In the genomic region with DNA sequence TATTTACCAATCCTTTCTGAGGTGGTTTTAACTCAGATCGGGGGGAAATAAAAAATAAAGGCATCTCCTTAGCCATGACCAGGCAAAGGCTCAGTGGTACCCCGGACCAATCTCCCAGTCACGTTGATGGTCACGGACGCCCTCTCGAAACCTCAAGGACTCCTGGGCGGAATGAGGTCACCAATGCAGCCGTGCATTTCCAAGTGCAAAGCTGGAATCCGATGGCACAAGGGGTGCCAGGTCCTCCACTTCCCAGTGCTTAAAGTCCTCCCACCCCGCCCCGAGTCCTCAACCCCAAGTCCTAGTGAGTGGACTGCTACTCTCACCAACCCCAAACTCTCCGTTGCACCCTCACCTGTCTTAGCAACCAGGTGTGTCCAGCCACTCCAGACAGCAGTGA, we compare ENCODE assay signal across 23 mouse cellular contexts. TPM values are rescaled to one million over a fixed set of nuclear protein-coding genes. Genes with fewer than 3 reads are reported as not detected.
A peak's percentile ranks its signal among the peaks of the same experiment; 100 is the strongest.
DNase-seq lines count a peak whose midpoint lies in the region; ATAC-seq lines count a peak whose summit lies in the region.
"Had no signal": no experiment of that assay in that cellular context is flagged by ENCODE, and none has a peak within 500 bp of the region (broad histone marks: within the 10 kb centered on the region; RNA-seq: fewer than 3 reads in every experiment).

No protein-coding gene starts in this region.

- H3K4me3 ChIP-seq in midbrain, embryonic 16.5 days (ENCODE audit: low read depth, low read length): no peak overlapping the region
- H3K4me3 ChIP-seq: embryonic facial prominence, embryonic 10.5 days; heart, adult 2 months; hindbrain, embryonic 13.5 days; limb, embryonic 10.5 days; liver, embryonic 15.5 days had no signal

- WGBS in midbrain, embryonic 16.5 days: 96% methylated on average over 12 of the region's 12 CpGs

- peak; percentile 74 to 84 for DNase-seq in adrenal gland, adult (ENCODE audit: inconsistent age in 2 of 2, low spot score in 1 of 2)
- no peak for DNase-seq in adrenal gland, adult 18-20 months (ENCODE audit: low spot score in 2 of 2)
- peak; percentile 43 for DNase-seq in kidney, adult 9 months
- DNase-seq in kidney, postnatal 10 days: no peak
- peak; percentile 33 for DNase-seq in lung, postnatal 10 days
- DNase-seq in cerebellum, postnatal 14 days: no peak
- DNase-seq in layer of hippocampus, adult 9-10 months (ENCODE audit: low spot score): no peak
- DNase-seq: cerebellum, adult 9-11 months; gastrocnemius, postnatal 14 days; heart, adult 2 months; heart, postnatal 36 days; liver had no signal

- no peaks in the 10 kb centered on the region for H3K9me3 ChIP-seq in midbrain, embryonic 16.5 days (replicated peaks; ENCODE audit: control insufficient read depth, low read length, poor library complexity, severe bottlenecking)
- H3K9me3 ChIP-seq: embryonic facial prominence, embryonic 10.5 days; hindbrain, embryonic 13.5 days; limb, embryonic 10.5 days; liver, embryonic 15.5 days had no signal

- H3K27me3 ChIP-seq in midbrain, embryonic 16.5 days (ENCODE audit: control insufficient read depth, insufficient read depth, low read depth, low read length): no peaks in the 10 kb centered on the region
- H3K27me3 ChIP-seq: hindbrain, embryonic 13.5 days; liver, embryonic 15.5 days had no signal

- peaks cover 14% of the 10 kb centered on the region for H3K36me3 ChIP-seq in midbrain, embryonic 16.5 days (ENCODE audit: control insufficient read depth, insufficient read depth, low read length)
- H3K36me3 ChIP-seq: limb, embryonic 10.5 days; liver, embryonic 15.5 days had no signal

- no peak overlapping the region for H3K27ac ChIP-seq in midbrain, embryonic 16.5 days (ENCODE audit: low read length)
- H3K27ac ChIP-seq: embryonic facial prominence, embryonic 10.5 days; heart, adult 2 months; hindbrain, embryonic 13.5 days; kidney, postnatal 0 days; limb, embryonic 10.5 days; liver, embryonic 15.5 days had no signal

- no peak for ATAC-seq in midbrain, embryonic 16.5 days
- ATAC-seq: forebrain, embryonic 16.5 days had no signal

- H3K9ac ChIP-seq in midbrain, embryonic 16.5 days (ENCODE audit: low read depth, low read length): no peak overlapping the region
- H3K9ac ChIP-seq: hindbrain, embryonic 13.5 days; liver, embryonic 15.5 days had no signal

- no peaks in the 10 kb centered on the region for H3K4me1 ChIP-seq in midbrain, embryonic 16.5 days (ENCODE audit: control insufficient read depth, insufficient read depth, low read length)
- H3K4me1 ChIP-seq: hindbrain, embryonic 13.5 days; liver, embryonic 15.5 days had no signal

- H3K4me2 ChIP-seq in midbrain, embryonic 16.5 days (ENCODE audit: low read length): no peak overlapping the region
- H3K4me2 ChIP-seq: hindbrain, embryonic 13.5 days; liver, embryonic 15.5 days; midbrain, embryonic 11.5 days had no signal

RNA-seq across cellular contexts. Expression of gene Sergef, which starts 25.3 kb away (rescaled TPM):
- 10 to 100 TPM; 22.1 to 22.9 TPM for total RNA-seq in adrenal gland, adult 18-20 months (2021)
- polyA plus RNA-seq in midbrain, embryonic 16.5 days (2015; fragmentation: Nextera tagmentation; extraction: Ambion mirVana): 43.7 and 45.8 TPM in 2 replicates

RNA-seq across cellular contexts. Expression of gene Tph1, which starts 58.1 kb away (rescaled TPM):
- total RNA-seq in adrenal gland, adult 18-20 months (2021): under 1 TPM in 1 of 2 experiments, not detected in 1; 0.45 TPM
- 0.60 TPM in 2 replicates for polyA plus RNA-seq in midbrain, embryonic 16.5 days (2015; fragmentation: Nextera tagmentation; extraction: Ambion mirVana)
- total RNA-seq: heart, adult 2 months; heart, postnatal 36 days; megakaryocyte progenitor cell, adult 5-6 weeks; monocyte, adult 5-6 weeks; neutrophil, adult 5-6 weeks had no signal
- polyA plus RNA-seq: limb, embryonic 10.5 days; liver, embryonic 15.5 days had no signal

Comparison
In these comparisons a context has a peak if more than half of its experiments do, and no peak if none do; other contexts are left out.
1. DNase-seq: peak in adrenal gland, adult (2 of 2), kidney, adult 9 months (single experiment) and lung, postnatal 10 days (single experiment); none in adrenal gland, adult 18-20 months (0 of 2), kidney, postnatal 10 days (single experiment), cerebellum, postnatal 14 days (0 of 2) and layer of hippocampus, adult 9-10 months (single experiment).